Mouse (Mus musculus): ENCODE data around the gene Pkd1l2.

Gene Pkd1l2

GRCm38 (mm10) chr8:117082947-117083559 is 804 bp upstream of the Pkd1l2 start:
- no peak for DNase-seq

DNA sequence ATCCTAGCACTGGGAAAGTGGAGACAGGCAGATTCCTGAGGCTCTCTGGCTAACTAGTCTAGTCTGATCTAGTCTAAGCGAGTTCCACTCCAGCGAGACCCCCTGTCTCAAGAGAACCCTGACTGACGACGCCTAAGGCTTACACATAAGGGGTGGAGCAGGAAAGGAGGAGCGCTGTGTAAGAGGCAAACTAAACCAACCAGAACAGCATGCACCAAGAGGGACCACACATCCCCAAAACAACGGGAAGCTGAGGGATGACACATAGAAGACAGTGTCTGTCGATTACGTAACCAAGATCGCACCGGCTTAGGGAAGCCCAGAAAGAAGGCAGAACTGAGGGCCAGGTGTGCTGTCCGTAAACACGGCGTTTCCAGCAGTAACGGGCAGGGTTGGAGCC is 2.6 kb downstream of the Pkd1l2 start:
- no peak for DNase-seq

DNA sequence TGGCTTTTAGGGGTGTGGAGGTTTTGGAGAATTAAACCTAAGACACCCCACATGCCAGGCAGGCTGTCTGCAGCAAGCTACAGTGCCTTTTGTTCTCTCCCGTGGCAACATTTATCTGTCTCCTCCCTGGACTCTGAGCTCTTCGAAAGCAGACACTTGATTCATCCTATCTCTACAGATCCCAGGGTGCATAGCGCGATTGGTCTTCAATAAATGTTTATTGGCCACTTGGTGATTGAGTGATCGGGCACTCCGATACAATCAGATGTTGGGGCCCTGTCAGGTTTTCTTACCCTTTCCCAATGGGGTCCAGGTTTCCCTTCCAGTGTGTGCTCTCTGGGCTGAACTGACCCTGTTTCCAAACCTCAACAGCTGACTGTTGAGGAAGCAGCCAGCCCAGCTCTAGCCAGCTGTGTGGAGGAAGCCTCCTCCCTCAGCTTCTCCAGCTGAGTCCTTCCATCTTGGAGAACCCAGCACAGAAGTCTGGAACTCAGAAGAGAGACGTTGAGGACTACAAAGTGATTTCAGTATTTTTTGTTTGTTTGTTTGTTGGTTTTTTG is 3.8 kb downstream of the Pkd1l2 start:
- no peak for DNase-seq

- DNase-seq = no peak
Measured at GRCm38 (mm10) chr8:117074350-117075182, 7.7 kb downstream of the Pkd1l2 start.

DNA sequence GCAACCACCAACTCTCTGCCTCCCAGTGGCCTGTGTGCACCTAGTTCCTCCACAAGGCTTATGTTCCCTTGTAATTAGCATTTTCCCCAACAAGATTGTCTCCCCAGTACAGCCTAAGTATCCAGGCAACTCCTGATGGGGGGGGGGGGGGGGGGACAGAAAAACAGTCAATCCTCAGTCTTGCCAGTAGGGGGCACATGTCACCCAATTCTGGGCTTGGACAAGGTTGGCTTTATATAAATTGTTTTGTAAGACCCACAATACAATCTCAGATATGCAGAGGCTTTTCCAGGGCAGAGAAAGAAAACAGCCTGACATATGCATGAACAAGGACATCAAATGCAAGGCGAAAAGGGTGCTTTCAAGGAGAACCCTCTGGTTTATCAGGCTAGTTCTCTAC is 12.5 kb downstream of the Pkd1l2 start:
- no peak for DNase-seq

DNA sequence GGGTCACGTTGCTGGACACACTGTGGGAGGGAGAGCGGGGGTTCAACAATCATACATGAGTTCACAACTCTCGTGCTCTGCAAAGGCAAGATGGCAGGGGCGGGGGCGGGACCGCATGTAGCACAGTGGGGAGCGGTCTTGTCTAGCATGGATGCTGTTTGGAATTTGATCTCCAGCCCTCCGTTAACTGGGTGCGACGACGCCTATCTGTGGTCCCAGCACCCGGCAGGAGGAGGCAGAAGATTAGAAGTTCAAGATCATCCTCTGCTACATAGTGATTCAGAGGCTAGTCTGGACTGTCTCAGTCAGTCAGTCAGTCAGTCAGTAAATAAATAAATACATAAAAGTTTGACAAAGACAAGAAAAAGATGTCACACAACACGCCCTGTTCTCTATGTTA is 14.0 kb downstream of the Pkd1l2 start:
- DNase-seq = no peak

GRCm38 (mm10) chr8:117067396-117067795 is 14.9 kb downstream of the Pkd1l2 start:
- DNase-seq = no peak

DNA sequence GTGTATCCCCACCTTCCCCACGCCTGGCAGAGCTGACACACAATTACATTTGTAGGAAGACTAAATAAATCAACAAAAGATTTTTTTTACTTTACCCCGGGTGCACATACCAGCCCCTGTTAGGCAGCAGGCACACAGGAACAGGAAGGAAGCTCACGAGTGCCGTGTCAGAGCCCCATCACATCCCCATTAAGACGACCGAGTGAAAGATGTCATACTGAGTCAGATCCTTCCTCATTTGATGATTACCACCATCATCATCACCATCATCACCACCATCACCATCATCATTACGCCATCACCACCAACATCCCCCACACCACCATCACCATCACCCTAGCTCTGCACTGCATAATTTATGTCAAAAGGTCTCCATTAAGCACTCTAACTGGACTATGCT is 15.3 kb downstream of the Pkd1l2 start:
- no peak for DNase-seq

- DNase-seq = no peak
Measured at GRCm38 (mm10) chr8:117061180-117061880, 20.9 kb downstream of the Pkd1l2 start.

GRCm38 (mm10) chr8:117060306-117060705 is 21.9 kb downstream of the Pkd1l2 start:
- DNase-seq = no peak

GRCm38 (mm10) chr8:117059021-117059420 is 23.2 kb downstream of the Pkd1l2 start:
- no peak for DNase-seq

GRCm38 (mm10) chr8:117055097-117055496 is 27.2 kb downstream of the Pkd1l2 start:
- no peak for DNase-seq

DNA sequence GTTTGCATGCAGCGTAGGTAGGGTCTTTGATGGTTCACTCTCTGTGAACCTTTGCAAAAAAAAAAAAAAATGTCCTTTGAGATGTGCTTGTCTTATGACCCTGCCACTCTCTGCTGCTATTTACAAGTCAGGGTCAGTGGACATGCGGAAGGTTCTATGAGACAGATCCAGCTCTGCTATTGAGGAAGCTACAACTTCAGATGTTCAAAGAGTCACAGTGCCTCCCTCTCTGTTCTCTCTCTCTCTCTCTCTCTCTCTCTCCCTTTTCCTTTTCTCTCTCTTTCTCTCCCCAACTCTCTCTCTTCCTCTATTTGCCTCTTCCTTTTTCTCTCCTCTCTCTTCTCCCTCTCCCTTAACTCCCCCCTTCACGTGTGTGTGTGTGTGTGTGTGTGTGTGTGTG is 28.1 kb downstream of the Pkd1l2 start:
- DNase-seq = no peak

DNA sequence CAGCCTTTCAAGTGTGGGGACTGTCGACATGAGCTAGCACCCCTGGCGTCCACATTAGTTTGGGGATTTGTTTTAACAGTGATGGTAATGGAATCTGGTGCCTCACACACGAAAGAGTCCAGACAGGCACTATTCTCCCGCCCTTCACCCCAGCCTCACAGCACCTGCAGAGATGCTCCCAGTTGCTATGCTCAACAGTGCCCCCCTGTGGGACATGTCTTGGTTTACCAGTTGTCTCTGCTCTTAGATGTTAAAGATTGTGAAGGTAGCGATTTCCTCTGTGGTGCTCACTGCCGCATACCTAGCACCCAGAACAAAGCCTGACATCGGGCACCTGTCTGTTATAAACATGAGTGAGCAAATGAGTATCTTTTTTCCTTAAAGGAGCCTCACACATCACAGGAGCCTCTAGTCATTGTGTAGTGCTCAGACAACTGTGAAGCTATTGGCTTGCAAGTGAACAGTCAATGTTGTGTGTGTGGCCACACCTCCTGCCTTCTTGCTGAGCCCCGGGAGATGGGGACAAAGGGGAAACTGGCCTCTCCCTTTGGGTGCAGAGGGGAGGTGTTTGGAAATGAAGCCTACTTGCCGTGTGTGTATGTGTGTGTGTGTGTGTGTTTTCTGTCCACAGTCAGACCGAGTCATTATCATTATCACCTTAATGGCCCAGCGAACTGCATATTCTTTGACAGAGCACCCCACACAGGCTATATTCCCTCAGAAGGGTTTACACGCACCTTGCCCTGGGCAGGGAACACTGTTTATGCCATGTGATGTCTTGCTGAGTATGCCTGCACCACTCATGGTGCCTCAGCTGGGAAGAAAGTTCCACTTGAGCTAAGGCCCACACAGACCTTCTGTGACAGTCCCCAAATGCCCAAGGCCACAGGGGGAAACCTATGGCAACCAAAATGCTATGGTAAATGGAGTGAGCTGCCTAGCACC is 28.8 kb downstream of the Pkd1l2 start:
- DNase-seq = no peak

- DNase-seq = no peak
Measured at GRCm38 (mm10) chr8:117051316-117051715, 30.9 kb downstream of the Pkd1l2 start.

DNA sequence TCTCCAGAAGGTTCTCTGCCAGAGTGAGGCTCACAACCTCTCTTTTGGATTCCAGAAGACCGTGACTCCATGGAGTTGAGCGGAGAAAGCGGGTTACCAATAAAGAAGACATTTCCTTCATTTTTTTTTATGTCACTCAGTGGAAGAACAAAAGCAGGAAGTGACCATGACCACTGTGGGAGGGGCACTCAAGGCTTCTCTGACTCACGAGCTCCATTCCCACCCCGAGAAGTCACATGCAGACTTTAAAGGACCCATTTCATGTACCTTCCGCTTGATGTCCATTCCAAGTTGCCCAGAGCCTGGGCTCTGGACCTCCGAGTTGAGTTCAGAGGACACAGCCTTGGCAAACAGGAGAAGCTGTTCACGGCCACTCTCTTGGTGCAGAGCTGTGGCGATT is 31.5 kb downstream of the Pkd1l2 start:
- no peak for DNase-seq

- DNase-seq = no peak
Measured at GRCm38 (mm10) chr8:117049444-117049843, 32.8 kb downstream of the Pkd1l2 start.

GRCm38 (mm10) chr8:117043584-117043983 is 38.7 kb downstream of the Pkd1l2 start:
- DNase-seq = no peak

GRCm38 (mm10) chr8:117039843-117040242 is 42.4 kb downstream of the Pkd1l2 start:
- DNase-seq = no peak

GRCm38 (mm10) chr8:117037374-117037935 is 44.8 kb downstream of the Pkd1l2 start:
- DNase-seq = no peak

DNA sequence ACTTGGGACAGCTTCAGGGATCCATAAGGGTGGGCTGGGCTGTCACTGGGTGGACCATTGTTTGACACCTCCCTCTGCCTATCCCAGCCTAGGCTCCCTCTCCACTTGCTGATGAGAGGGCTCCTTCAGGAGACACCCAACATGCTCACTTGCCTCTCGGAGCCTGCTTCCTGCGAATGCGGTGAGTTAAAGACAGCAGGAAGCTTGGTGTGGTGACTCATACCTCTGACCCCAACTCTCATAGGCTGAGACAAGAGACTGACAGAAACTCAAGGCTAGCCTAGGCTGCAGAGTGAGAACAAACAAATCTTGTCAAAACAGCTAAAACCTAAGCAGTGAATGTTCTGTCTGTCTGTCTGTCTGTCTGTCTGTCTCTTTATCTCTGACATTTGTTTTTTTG is 48.9 kb downstream of the Pkd1l2 start:
- no peak for DNase-seq

DNA sequence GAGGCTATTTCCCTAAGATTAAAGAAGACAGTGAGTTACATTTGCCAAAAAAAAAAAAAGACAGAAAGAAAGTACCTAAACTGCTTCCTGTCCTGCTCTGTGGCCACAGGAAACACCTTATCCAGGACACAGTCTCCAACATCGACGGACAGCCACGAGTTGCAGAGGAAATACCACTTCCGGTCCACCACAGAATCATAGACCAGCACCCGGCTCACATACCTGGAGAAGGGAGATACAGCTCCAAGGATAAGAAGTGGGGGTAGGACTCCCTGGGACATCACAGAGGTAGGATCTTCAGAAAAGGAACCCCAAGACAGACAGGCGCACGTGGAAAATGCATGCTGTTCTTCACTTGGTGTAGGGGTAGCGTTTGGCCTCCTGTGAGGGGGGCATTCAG is 49.6 kb downstream of the Pkd1l2 start:
- no peak for DNase-seq
